10 mouse cellular contexts compared by ENCODE assay signal in the genomic region with DNA sequence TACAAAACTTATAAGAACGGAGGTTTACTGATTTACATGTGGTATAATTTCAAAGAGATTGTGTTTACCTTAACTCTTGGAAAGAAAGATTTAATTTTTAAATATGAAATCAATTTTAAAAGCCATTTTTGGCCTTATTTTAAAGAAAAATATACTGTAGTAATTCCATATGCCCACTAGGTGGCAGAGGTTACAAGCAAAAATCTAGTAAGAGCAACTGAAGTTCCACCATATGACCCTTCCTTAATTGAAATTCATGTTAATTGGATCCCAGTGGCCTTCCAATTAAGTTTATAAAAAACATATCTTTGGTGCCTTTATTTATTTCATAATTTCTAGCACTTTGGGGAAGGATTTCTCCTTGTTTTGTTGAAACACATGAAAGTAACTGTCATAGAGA.
DNase-seq lines count a peak whose midpoint lies in the region; ATAC-seq and TF ChIP-seq lines count a peak whose summit lies in the region.
"Had no signal": no experiment of that assay in that cellular context is flagged by ENCODE, and none has a peak within 500 bp of the region (broad histone marks: within the 10 kb centered on the region; RNA-seq: fewer than 3 reads in every experiment).

No protein-coding gene starts in this region.

- no peaks in the 10 kb centered on the region for H3K4me1 ChIP-seq in hindbrain, postnatal 0 days (ENCODE audit: insufficient read depth, low read length)
- no peaks in the 10 kb centered on the region for H3K4me1 ChIP-seq in hindbrain, embryonic 12.5 days
- no peaks in the 10 kb centered on the region for H3K4me1 ChIP-seq in embryonic facial prominence, embryonic 14.5 days (ENCODE audit: control insufficient read depth, insufficient read depth, low read length)
- H3K4me1 ChIP-seq: forebrain, embryonic 10.5 days had no signal

- peak; percentile 73 for TF ChIP-seq CTCF in hindbrain, postnatal 0 days (IDR thresholded peaks at IDR 0.05; ENCODE audit: low read depth)

- 29% methylated on average over 1 of the region's 1 CpGs for WGBS in hindbrain, postnatal 0 days
- WGBS in hindbrain, embryonic 12.5 days = 26% methylated on average over 1 of the region's 1 CpGs
- WGBS in embryonic facial prominence, embryonic 14.5 days = 22% methylated on average over 1 of the region's 1 CpGs

- H3K9ac ChIP-seq in hindbrain, postnatal 0 days (replicated peaks; ENCODE audit: low read length) = no peak overlapping the region
- no peak overlapping the region for H3K9ac ChIP-seq in hindbrain, embryonic 12.5 days
- H3K9ac ChIP-seq in embryonic facial prominence, embryonic 14.5 days (ENCODE audit: low read depth, low read length) = no peak overlapping the region

- no peaks in the 10 kb centered on the region for H3K9me3 ChIP-seq in hindbrain, postnatal 0 days (ENCODE audit: low read length)
- H3K9me3 ChIP-seq in hindbrain, embryonic 12.5 days (replicated peaks) = no peaks in the 10 kb centered on the region
- no peaks in the 10 kb centered on the region for H3K9me3 ChIP-seq in embryonic facial prominence, embryonic 14.5 days (ENCODE audit: control insufficient read depth, low read length)
- H3K9me3 ChIP-seq: forebrain, embryonic 10.5 days had no signal

- peak; percentile 71 for DNase-seq in hindbrain, postnatal 0 days (ENCODE audit: low spot score)
- DNase-seq in 416B (ENCODE audit: low read depth) (peak; percentile 49), MN1 (ENCODE audit: low spot score) (peak; percentile 56)
- peak; percentile 67 for DNase-seq in embryonic facial prominence, embryonic 14.5 days (ENCODE audit: low spot score)
- no peak for DNase-seq in frontal cortex, postnatal 36 days (ENCODE audit: low spot score in 2 of 2)
- no peak for DNase-seq in right cerebral cortex, postnatal 14 days
- DNase-seq in spleen, postnatal 14 days (ENCODE audit: low spot score in 2 of 2) = no peak
- DNase-seq: right cerebral cortex, postnatal 4 days had no signal

- no peak overlapping the region for H3K4me2 ChIP-seq in hindbrain, postnatal 0 days (ENCODE audit: low read depth, low read length)
- no peak overlapping the region for H3K4me2 ChIP-seq in hindbrain, embryonic 12.5 days (replicated peaks)
- no peak overlapping the region for H3K4me2 ChIP-seq in embryonic facial prominence, embryonic 14.5 days (ENCODE audit: low read depth, low read length)

- H3K4me3 ChIP-seq in hindbrain, postnatal 0 days (ENCODE audit: low read length) = no peak overlapping the region
- no peak overlapping the region for H3K4me3 ChIP-seq in hindbrain, embryonic 12.5 days
- no peak overlapping the region for H3K4me3 ChIP-seq in embryonic facial prominence, embryonic 14.5 days (ENCODE audit: low read depth, low read length)
- H3K4me3 ChIP-seq: forebrain, embryonic 10.5 days had no signal

- no peaks in the 10 kb centered on the region for H3K36me3 ChIP-seq in hindbrain, postnatal 0 days (ENCODE audit: insufficient read depth, low read length)
- no peaks in the 10 kb centered on the region for H3K36me3 ChIP-seq in hindbrain, embryonic 12.5 days
- no peaks in the 10 kb centered on the region for H3K36me3 ChIP-seq in embryonic facial prominence, embryonic 14.5 days (ENCODE audit: control insufficient read depth, insufficient read depth, low read length)
- H3K36me3 ChIP-seq: forebrain, embryonic 10.5 days had no signal

- no peak overlapping the region for H3K27ac ChIP-seq in hindbrain, postnatal 0 days
- H3K27ac ChIP-seq in hindbrain, embryonic 12.5 days = no peak overlapping the region
- H3K27ac ChIP-seq in embryonic facial prominence, embryonic 14.5 days (replicated peaks; ENCODE audit: low read depth, low read length) = no peak overlapping the region
- H3K27ac ChIP-seq: forebrain, embryonic 10.5 days had no signal

- no peak for ATAC-seq in hindbrain, postnatal 0 days
- ATAC-seq in hindbrain, embryonic 12.5 days (ENCODE audit: low FRiP score) = no peak
- no peak for ATAC-seq in embryonic facial prominence, embryonic 14.5 days (ENCODE audit: low read depth)

- H3K27me3 ChIP-seq in hindbrain, postnatal 0 days (ENCODE audit: insufficient read depth, low read length) = no peaks in the 10 kb centered on the region
- H3K27me3 ChIP-seq in hindbrain, embryonic 12.5 days = no peaks in the 10 kb centered on the region
- no peaks in the 10 kb centered on the region for H3K27me3 ChIP-seq in embryonic facial prominence, embryonic 14.5 days (replicated peaks; ENCODE audit: control insufficient read depth, insufficient read depth, low read length)

Comparison
In these comparisons a context has a peak if more than half of its experiments do, and no peak if none do; other contexts are left out.
1. DNase-seq: peak in hindbrain, postnatal 0 days (single experiment), 416B (single experiment), MN1 (single experiment) and embryonic facial prominence, embryonic 14.5 days (single experiment); none in frontal cortex, postnatal 36 days (0 of 2), right cerebral cortex, postnatal 14 days (single experiment) and spleen, postnatal 14 days (0 of 2).